Mouse (Mus musculus) CH12.LX (cell line): ENCODE measurements around the gene Bach2. TPM values are rescaled to one million over a fixed set of nuclear protein-coding genes. Genes with fewer than 3 reads are reported as not detected.

Source experiments
- DNase-seq: peaks from one replicate; pipeline ENCODE4 v3.0.0-alpha.2; 2013; ENCODE audit errors: extremely low read depth
- H3K27ac ChIP-seq: 2 replicates; pipeline ENCODE4 v1.5.1; 2012; ENCODE audit warnings: low read depth, mild to moderate bottlenecking, control low read depth, moderate library complexity; ENCODE audit not compliant: insufficient read depth
- H3K27me3 ChIP-seq: replicated peaks from 2 replicates; pipeline ENCODE3; 2012; ENCODE audit warnings: inconsistent platforms
- H3K36me3 ChIP-seq, 2 experiments: replicated peaks in 1 of 2; 2 replicates each; pipeline versions ENCODE3 to v1.6.1; 2012; ENCODE audit warnings: inconsistent platforms in 1 of 2, low read length in 1 of 2, mild to moderate bottlenecking in 1 of 2, mixed read lengths in 1 of 2, moderate library complexity in 1 of 2; ENCODE audit not compliant: control insufficient read depth in 1 of 2, insufficient read depth in 1 of 2
- H3K4me1 ChIP-seq, 2 experiments: 2 replicates each; pipeline ENCODE4 v1.6.1; 2012; ENCODE audit warnings: inconsistent platforms in 1 of 2, moderate library complexity in 1 of 2; ENCODE audit not compliant: insufficient read depth in 2 of 2, control insufficient read depth in 1 of 2
- H3K4me2 ChIP-seq: 2 replicates; pipeline ENCODE4 v1.6.1; 2012; ENCODE audit warnings: low read depth, mild to moderate bottlenecking, control low read depth; ENCODE audit not compliant: poor library complexity, insufficient read depth, severe bottlenecking
- H3K4me3 ChIP-seq, 3 experiments: fragments of 150-350 bp in 1 of 3; sonication (generic) in 1 of 3; replicated peaks in 1 of 3; 2 replicates each; pipeline versions ENCODE3 to v1.5.1; 2011 to 2012; ENCODE audit warnings: low read depth in 2 of 3, low read length in 2 of 3, mild to moderate bottlenecking in 2 of 3, moderate library complexity in 2 of 3, control low read depth in 1 of 3, improper control_type of control experiment in 1 of 3, inconsistent platforms in 1 of 3, mixed read lengths in 1 of 3; ENCODE audit not compliant: poor library complexity in 1 of 3
- H3K79me2 ChIP-seq: replicated peaks from 2 replicates; pipeline ENCODE4 v1.6.1; 2012; ENCODE audit warnings: mild to moderate bottlenecking, moderate library complexity; ENCODE audit not compliant: control insufficient read depth, poor library complexity, insufficient read depth, severe bottlenecking; ENCODE audit errors: extremely low read depth
- H3K9ac ChIP-seq: 2 replicates; pipeline ENCODE4 v1.6.1; 2012; ENCODE audit warnings: low read depth, mild to moderate bottlenecking, control low read depth, moderate library complexity; ENCODE audit not compliant: insufficient read depth
- H3K9me3 ChIP-seq: replicated peaks from 2 replicates; pipeline ENCODE3; 2012; ENCODE audit warnings: low read length, inconsistent platforms, mixed read lengths
- BHLHE40 ChIP-seq: IDR thresholded peaks from 2 replicates; pipeline ENCODE4 v1.6.1; 2011; ENCODE audit warnings: mild to moderate bottlenecking, low read depth, low read length, improper control_type of control experiment
- CHD1 ChIP-seq: IDR thresholded peaks from 2 replicates; pipeline ENCODE4 v1.6.1; 2012; ENCODE audit warnings: low read depth, low read length, improper control_type of control experiment, inconsistent platforms
- CHD2 ChIP-seq: IDR thresholded peaks from 2 replicates; pipeline ENCODE4 v1.6.1; 2011; ENCODE audit warnings: low read length, improper control_type of control experiment
- ELF1 ChIP-seq: IDR thresholded peaks from 2 replicates; pipeline ENCODE4 v1.6.1; 2014; ENCODE audit warnings: low read depth, mild to moderate bottlenecking, inconsistent platforms, low read length, improper control_type of control experiment
- EP300 ChIP-seq: IDR thresholded peaks from 2 replicates; pipeline ENCODE4 v1.6.1; 2011; ENCODE audit warnings: low read length, improper control_type of control experiment
- ETS1 ChIP-seq: conservative IDR thresholded peaks from 2 replicates; pipeline ENCODE4 v1.6.1; 2012; ENCODE audit warnings: low read depth, mild to moderate bottlenecking, inconsistent platforms, low read length, improper control_type of control experiment, moderate library complexity
- GABPA ChIP-seq: IDR thresholded peaks from 2 replicates; pipeline ENCODE4 v1.6.1; 2012; ENCODE audit warnings: low read depth, low read length, improper control_type of control experiment, inconsistent platforms; ENCODE audit not compliant: insufficient replicate concordance
- IRF4 ChIP-seq: IDR thresholded peaks from 2 replicates; pipeline ENCODE4 v1.6.1; 2014; ENCODE audit warnings: low read depth, mild to moderate bottlenecking, inconsistent platforms, low read length, improper control_type of control experiment
- JUND ChIP-seq: conservative IDR thresholded peaks from 2 replicates; pipeline ENCODE4 v1.6.1; 2011; ENCODE audit warnings: low read depth, low read length, improper control_type of control experiment
- KAT2A ChIP-seq: IDR thresholded peaks from 2 replicates; pipeline ENCODE4 v1.6.1; 2012; ENCODE audit warnings: low read length, improper control_type of control experiment, inconsistent platforms; ENCODE audit not compliant: insufficient replicate concordance
- MAX ChIP-seq: IDR thresholded peaks from 2 replicates; pipeline ENCODE4 v1.6.1; 2011; ENCODE audit warnings: low read length, improper control_type of control experiment
- MAZ ChIP-seq: IDR thresholded peaks from 2 replicates; pipeline ENCODE4 v1.6.1; 2012; ENCODE audit warnings: low read depth, mild to moderate bottlenecking, inconsistent platforms, low read length, improper control_type of control experiment, moderate library complexity
- MEF2A ChIP-seq: IDR thresholded peaks from 2 replicates; pipeline ENCODE4 v1.6.1; 2014; ENCODE audit warnings: low read depth, mild to moderate bottlenecking, inconsistent platforms, low read length, improper control_type of control experiment, borderline replicate concordance
- MXI1 ChIP-seq: IDR thresholded peaks from 2 replicates; pipeline ENCODE4 v1.6.1; 2011; ENCODE audit warnings: mild to moderate bottlenecking, low read depth, low read length, improper control_type of control experiment
- MYC ChIP-seq: IDR thresholded peaks from 2 replicates; pipeline ENCODE4 v1.6.1; 2011; ENCODE audit warnings: low read depth, mild to moderate bottlenecking, improper control_type of control experiment, low read length
- POLR2A ChIP-seq: IDR thresholded peaks from 2 replicates; pipeline ENCODE4 v1.6.1; 2011; ENCODE audit warnings: low read depth, mild to moderate bottlenecking, improper control_type of control experiment, low read length
- POLR2AphosphoS2 ChIP-seq: IDR thresholded peaks from 2 replicates; pipeline ENCODE4 v1.6.1; 2011; ENCODE audit warnings: low read depth, low read length, improper control_type of control experiment
- RAD21 ChIP-seq: IDR thresholded peaks from 2 replicates; pipeline ENCODE4 v1.6.1; 2011; ENCODE audit warnings: low read depth, mild to moderate bottlenecking, low read length, improper control_type of control experiment, moderate library complexity
- RCOR1 ChIP-seq: conservative IDR thresholded peaks from 2 replicates; pipeline ENCODE4 v1.6.1; 2012; ENCODE audit warnings: low read depth, mild to moderate bottlenecking, inconsistent platforms, low read length, improper control_type of control experiment
- SMC3 ChIP-seq: IDR thresholded peaks from 2 replicates; pipeline ENCODE4 v1.6.1; 2011; ENCODE audit warnings: low read depth, low read length, improper control_type of control experiment
- TBP ChIP-seq: conservative IDR thresholded peaks from 2 replicates; pipeline ENCODE4 v1.6.1; 2011; ENCODE audit warnings: low read depth, low read length, improper control_type of control experiment
- TCF12 ChIP-seq: IDR thresholded peaks from 2 replicates; pipeline ENCODE4 v1.6.1; 2014; ENCODE audit warnings: low read depth, mild to moderate bottlenecking, inconsistent platforms, low read length, improper control_type of control experiment
- UBTF ChIP-seq: IDR thresholded peaks from 2 replicates; pipeline ENCODE4 v1.6.1; 2012; ENCODE audit warnings: low read depth, mild to moderate bottlenecking, inconsistent platforms, low read length, improper control_type of control experiment, moderate library complexity
- USF1 ChIP-seq: IDR thresholded peaks from 2 replicates; pipeline ENCODE4 v1.6.1; 2014; ENCODE audit warnings: low read depth, mild to moderate bottlenecking, inconsistent platforms, low read length, improper control_type of control experiment
- ZC3H11A ChIP-seq: IDR thresholded peaks from 2 replicates; pipeline ENCODE4 v1.6.1; 2012; ENCODE audit warnings: low read depth, mild to moderate bottlenecking, inconsistent platforms, low read length, improper control_type of control experiment
- ZKSCAN1 ChIP-seq: IDR thresholded peaks from 2 replicates; pipeline ENCODE4 v1.6.1; 2012; ENCODE audit warnings: low read depth, inconsistent platforms, low read length, improper control_type of control experiment, borderline replicate concordance
- dilution Hi-C: fragments of 300-500 bp; cut with MboI; formaldehyde crosslinking; loops from 2 replicates; pipeline ENCODE4 v1.14.3; 2020; ENCODE audit warnings: low sequenced_read_pairs; ENCODE audit not compliant: extremely low pct_unique_long_range_greater_than_20kb, extremely low pct_ligation_motif_present
- in situ Hi-C: fragments of 300-500 bp; cut with MboI; formaldehyde crosslinking; loops from 3 replicates; pipeline ENCODE4 v1.14.3; 2019; ENCODE audit warnings: low sequenced_read_pairs, low pct_ligation_motif_present, low pct_unique_long_range_greater_than_20kb, mixed read lengths
- polyA plus RNA-seq: library from polyadenylated mRNA; unstranded; fragments of >175 nt; gene quantifications from 2 replicates; pipeline ENCODE4 v1.2.1, GENCODE M21; 2012; ENCODE audit warnings: low read depth; ENCODE audit not compliant: insufficient read length
- total RNA-seq, 2 experiments: library from RNA; depleted of rRNA; stranded (reverse); fragments of 300-350 nt in 1 of 2; fragments of >200 nt in 1 of 2; gene quantifications; 2 replicates each; pipeline ENCODE4 v1.2.3; 2012 to 2014

Bach2 gene
- total and polyA plus RNA-seq, 3 experiments, result 0.11 TPM; not detected in 2

- Histone ChIP-seq H3K9me3 (no peaks in the 10 kb centered on the region), H3K4me1 (0 out of 4 replicates have a peak, but pooled peaks cover 0 to 3% of the 10 kb centered on the region in 2 experiments), H3K36me3 (no peaks in the 10 kb centered on the region), H3K9ac (no peak overlapping the region), H3K4me3 (no peak overlapping the region), H3K27ac (no peak overlapping the region), H3K4me2 (no peak overlapping the region), H3K27me3 (peaks cover 2% of the 10 kb centered on the region), H3K79me2 (no peaks in the 10 kb centered on the region)
- no peak for DNase-seq
- dilution Hi-C loops, result no loop called here
- TF ChIP-seq ELF1, result no peak
- no peak for TF ChIP-seq POLR2A
- no peak for TF ChIP-seq BHLHE40
- TF ChIP-seq MAX, result no peak
- no peak for TF ChIP-seq TCF12
- no peak for TF ChIP-seq USF1
- no peak for TF ChIP-seq POLR2AphosphoS2
- no peak for TF ChIP-seq MYC
- TF ChIP-seq MAZ, result no peak
- in situ Hi-C loops, result no loop called here
Observed at GRCm38 (mm10) chr4:32413505-32413904, 174.9 kb downstream of the Bach2 start.

GRCm38 (mm10) chr4:32414959-32415358, 176.4 kb downstream of the Bach2 start:
- Histone ChIP-seq H3K4me3 (no peak overlapping the region), H3K9ac (no peak overlapping the region), H3K4me1 (0 out of 4 replicates have a peak, but pooled peaks cover 0 to 3% of the 10 kb centered on the region in 2 experiments), H3K36me3 (no peaks in the 10 kb centered on the region), H3K79me2 (no peaks in the 10 kb centered on the region), H3K4me2 (no peak overlapping the region), H3K27me3 (peaks cover 4% of the 10 kb centered on the region), H3K27ac (no peak overlapping the region), H3K9me3 (no peaks in the 10 kb centered on the region)
- TF ChIP-seq JUND (no peak), MYC (no peak), BHLHE40 (no peak), ETS1 (no peak), ZKSCAN1 (no peak), CHD2 (no peak), TBP (no peak)
- in situ Hi-C loops, result no loop called here
- dilution Hi-C loops, result no loop called here
- DNase-seq, result no peak

GRCm38 (mm10) chr4:32417939-32418338, 179.3 kb downstream of the Bach2 start:
- DNase-seq, result no peak
- dilution Hi-C loops, result no loop called here
- Histone ChIP-seq H3K36me3 (no peaks in the 10 kb centered on the region), H3K9me3 (no peaks in the 10 kb centered on the region), H3K27me3 (peaks cover 4% of the 10 kb centered on the region), H3K79me2 (no peaks in the 10 kb centered on the region), H3K4me2 (no peak overlapping the region), H3K4me1 (peaks cover 0 to 17% of the 10 kb centered on the region in 2 experiments; a peak in 2 of 4 replicates), H3K9ac (no peak overlapping the region), H3K4me3 (no peak overlapping the region), H3K27ac (no peak overlapping the region)
- in situ Hi-C loops, result no loop called here
- TF ChIP-seq RAD21, result no peak
- no peak for TF ChIP-seq IRF4
- TF ChIP-seq MXI1, result no peak
- TF ChIP-seq MEF2A, result no peak
- TF ChIP-seq CHD1, result no peak
- TF ChIP-seq MAX, result no peak
- TF ChIP-seq POLR2AphosphoS2, result no peak
- TF ChIP-seq RCOR1, result no peak
- TF ChIP-seq MYC, result no peak
- TF ChIP-seq KAT2A, result no peak
- TF ChIP-seq ELF1, result no peak
- no peak for TF ChIP-seq GABPA
- no peak for TF ChIP-seq ZKSCAN1
- TF ChIP-seq EP300, result no peak
- TF ChIP-seq TCF12, result no peak
- TF ChIP-seq UBTF, result no peak
- no peak for TF ChIP-seq ZC3H11A
- TF ChIP-seq SMC3, result no peak
